Mouse (Mus musculus) embryonic facial prominence, embryonic 15.5 days (tissue): ENCODE results near the gene 1700016K19Rik. TPM values are rescaled to one million over a fixed set of nuclear protein-coding genes. Genes with fewer than 3 reads are reported as not detected.

Source experiments
- ATAC-seq: fragments of 200-750 bp; cut with Nextera tagmentation; 2 replicates; pipeline ENCODE4 v1.8.0; 2017; ENCODE audit warnings: low read depth, moderate TSS enrichment; ENCODE audit not compliant: insufficient number of reproducible peaks, low FRiP score, low TSS enrichment
- H3K27ac ChIP-seq: fragments of 300-500 bp; sonication (generic); replicated peaks from 2 replicates; pipeline ENCODE4 v1.5.1; 2015; ENCODE audit warnings: mild to moderate bottlenecking, inconsistent platforms
- H3K27me3 ChIP-seq: fragments of 300-500 bp; sonication (generic); 2 replicates; pipeline ENCODE4 v1.6.1; 2015; ENCODE audit warnings: inconsistent platforms
- H3K36me3 ChIP-seq: fragments of 300-500 bp; sonication (generic); 2 replicates; pipeline ENCODE4 v1.6.1; 2015; ENCODE audit warnings: mild to moderate bottlenecking, inconsistent platforms
- H3K4me1 ChIP-seq: fragments of 300-500 bp; sonication (generic); 2 replicates; pipeline ENCODE4 v1.6.1; 2015; ENCODE audit warnings: inconsistent platforms
- H3K4me2 ChIP-seq: fragments of 300-500 bp; sonication (generic); replicated peaks from 2 replicates; pipeline ENCODE4 v1.6.1; 2015; ENCODE audit warnings: mild to moderate bottlenecking, inconsistent platforms
- H3K4me3 ChIP-seq: fragments of 300-500 bp; sonication (generic); replicated peaks from 2 replicates; pipeline ENCODE4 v1.5.1; 2015; ENCODE audit warnings: mild to moderate bottlenecking, inconsistent platforms
- H3K9ac ChIP-seq: fragments of 300-500 bp; sonication (generic); 2 replicates; pipeline ENCODE4 v1.6.1; 2015; ENCODE audit warnings: inconsistent platforms
- H3K9me3 ChIP-seq: fragments of 300-500 bp; sonication (generic); replicated peaks from 2 replicates; pipeline ENCODE4 v1.6.1; 2016; ENCODE audit warnings: inconsistent platforms
- WGBS: fragments of 180-500 bp; shearing (Covaris S2); methylation state at CpG from one replicate; pipeline ENCODE4 v1.1.7; 2015; 5-methylcytosine and 5-hydroxymethylcytosine counted together
- polyA plus RNA-seq: library from polyadenylated mRNA; unstranded; fragments of >200 nt; fragmentation: Nextera tagmentation; extraction: Ambion mirVana; gene quantifications from 2 replicates; pipeline ENCODE4 v1.2.1, GENCODE M21; 2015

The 1700016K19Rik gene
- polyA plus RNA-seq, 1 experiment from 2014 or later = 19.2 TPM

DNA sequence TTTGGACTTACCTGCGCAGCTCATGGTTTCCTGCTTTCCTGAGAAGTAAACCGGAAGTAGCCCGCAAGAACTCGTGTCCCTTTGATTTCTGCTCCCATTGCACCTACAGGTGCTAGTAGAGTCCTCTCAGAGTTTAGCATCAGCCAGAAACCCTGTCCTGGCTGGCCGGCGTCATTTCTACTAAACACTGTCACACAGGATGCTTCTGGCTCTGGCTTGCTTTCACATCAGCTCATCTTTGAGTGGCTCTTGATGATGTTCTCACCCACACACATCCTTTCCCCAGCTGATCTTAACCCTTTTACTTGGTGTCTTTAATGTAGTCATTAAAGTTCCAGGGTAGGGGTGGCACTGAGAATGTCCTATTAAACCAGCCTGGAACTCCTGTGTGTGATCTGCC lies 15.5 kb downstream of the 1700016K19Rik start:
- Histone ChIP-seq H3K4me2 (no peak overlapping the region), H3K4me3 (no peak overlapping the region), H3K36me3 (no peaks in the 10 kb centered on the region), H3K9ac (no peak overlapping the region), H3K27me3 (no peaks in the 10 kb centered on the region), H3K9me3 (no peaks in the 10 kb centered on the region), H3K4me1 (peaks cover 5% of the 10 kb centered on the region; the same call in 1 of the 2 replicates), H3K27ac (no peak overlapping the region)
- 84% methylated on average over 6 of the region's 6 CpGs for WGBS
- no peak for ATAC-seq

DNA sequence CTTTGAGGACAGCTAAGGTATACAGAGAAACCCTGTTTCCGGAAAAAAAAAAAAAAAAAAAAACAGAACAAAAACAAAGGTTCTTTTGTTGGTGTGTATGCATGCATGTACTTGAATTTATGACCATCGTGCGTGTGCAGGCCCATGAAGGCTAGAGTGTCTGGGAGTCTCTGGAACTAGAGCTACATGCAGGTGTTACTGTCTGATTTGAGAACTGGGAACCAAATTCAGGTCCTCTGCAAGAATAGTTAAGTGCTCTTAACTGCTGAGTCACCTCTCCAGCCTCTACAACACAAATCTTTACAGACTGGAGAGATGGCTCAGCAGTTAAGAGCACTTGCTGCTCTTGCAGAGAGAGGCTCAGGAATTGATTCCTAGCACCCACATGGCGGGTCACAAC lies 16.1 kb downstream of the 1700016K19Rik start:
- ATAC-seq = no peak
- Histone ChIP-seq H3K9me3 (no peaks in the 10 kb centered on the region), H3K27me3 (no peaks in the 10 kb centered on the region), H3K4me3 (no peak overlapping the region), H3K27ac (no peak overlapping the region), H3K36me3 (no peaks in the 10 kb centered on the region), H3K4me1 (peaks cover 11% of the 10 kb centered on the region), H3K9ac (no peak overlapping the region), H3K4me2 (no peak overlapping the region)
- 73% methylated on average over 4 of the region's 4 CpGs for WGBS

GRCm38 (mm10) chr11:76019879-76020278 lies 20.2 kb downstream of the 1700016K19Rik start:
- Histone ChIP-seq H3K9me3 (no peaks in the 10 kb centered on the region), H3K4me2 (no peak overlapping the region), H3K9ac (no peak overlapping the region), H3K27ac (no peak overlapping the region), H3K36me3 (peaks cover 23% of the 10 kb centered on the region), H3K4me3 (no peak overlapping the region), H3K27me3 (no peaks in the 10 kb centered on the region), H3K4me1 (peaks cover 20% of the 10 kb centered on the region)
- no peak for ATAC-seq
- WGBS = 75% methylated on average over 4 of the region's 4 CpGs

DNA sequence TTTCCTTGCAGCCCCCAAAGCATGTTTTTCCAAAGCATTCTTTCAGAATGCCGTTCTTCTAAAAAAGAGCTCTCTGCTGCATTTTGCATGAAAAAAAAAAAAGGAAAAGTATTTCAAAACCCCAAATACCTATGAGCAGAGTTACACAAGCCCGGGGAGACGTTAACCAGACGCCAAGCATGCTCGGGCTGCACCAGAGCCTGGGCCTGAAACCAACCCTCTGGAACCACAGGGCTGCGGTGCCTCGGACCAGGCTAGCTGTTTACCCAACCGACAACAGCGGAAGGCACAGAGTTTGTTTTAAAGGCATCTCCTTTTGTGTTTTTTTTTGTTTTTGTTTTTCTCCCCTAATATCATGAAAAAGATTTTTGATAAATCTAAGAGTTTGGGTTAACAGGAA lies 21.2 kb downstream of the 1700016K19Rik start:
- WGBS = 40% methylated on average over 9 of the region's 9 CpGs
- Histone ChIP-seq H3K36me3 (peaks cover 23% of the 10 kb centered on the region), H3K27ac (peak overlapping the region; percentile 48), H3K27me3 (no peaks in the 10 kb centered on the region), H3K4me2 (no peak overlapping the region), H3K4me3 (no peak overlapping the region), H3K4me1 (peaks cover 31% of the 10 kb centered on the region), H3K9ac (no peak overlapping the region), H3K9me3 (no peaks in the 10 kb centered on the region)
- ATAC-seq = no peak

- Histone ChIP-seq H3K27me3 (no peaks in the 10 kb centered on the region), H3K4me1 (peaks cover 55% of the 10 kb centered on the region), H3K4me3 (peak overlapping the region; percentile 3; the same call in 1 of the 2 replicates), H3K36me3 (peaks cover 23% of the 10 kb centered on the region), H3K27ac (no peak overlapping the region), H3K9me3 (no peaks in the 10 kb centered on the region), H3K4me2 (peak overlapping the region; percentile 82), H3K9ac (no peak overlapping the region)
- ATAC-seq = no peak
- WGBS = 61% methylated on average over 7 of the region's 7 CpGs
Measured at GRCm38 (mm10) chr11:76025080-76025583, 25.4 kb downstream of the 1700016K19Rik start.

DNA sequence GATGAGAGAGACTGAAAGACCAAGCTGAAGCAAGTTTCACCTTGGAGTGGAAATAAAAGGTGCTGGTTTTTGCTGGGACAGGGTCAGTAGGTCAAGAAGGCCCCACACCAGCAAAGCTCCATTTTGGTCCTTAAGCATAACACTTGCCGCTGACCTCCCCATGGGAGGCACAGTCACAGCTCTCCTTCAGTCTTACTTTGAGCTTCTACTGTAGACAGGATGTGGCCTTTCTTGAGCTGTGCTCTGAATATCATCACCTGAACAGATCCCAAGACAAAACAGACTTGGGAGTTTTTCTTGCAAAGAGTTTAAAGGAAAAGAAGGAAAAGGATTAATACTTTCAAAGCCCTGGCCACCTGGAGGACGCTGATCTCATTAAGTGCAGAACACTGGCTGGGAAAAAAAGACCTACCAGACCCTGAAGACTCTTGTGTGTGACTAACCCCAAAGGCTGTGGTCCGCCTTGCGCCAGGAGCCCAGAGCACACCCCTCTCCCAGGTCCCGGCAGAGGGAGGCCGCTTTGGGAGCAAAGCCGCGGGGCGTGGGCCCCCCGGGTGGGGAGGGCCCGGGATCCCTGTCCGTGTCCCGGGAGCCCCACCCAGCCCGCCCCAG lies 26.9 kb downstream of the 1700016K19Rik start:
- peak overlapping the region; percentile 82 for H3K4me2 ChIP-seq
- 5% methylated on average over 14 of the region's 14 CpGs for WGBS
- ATAC-seq = peak; percentile 47
- H3K27me3 ChIP-seq = no peaks in the 10 kb centered on the region
- H3K36me3 ChIP-seq = peaks cover 23% of the 10 kb centered on the region
- no peaks in the 10 kb centered on the region for H3K9me3 ChIP-seq
- H3K9ac ChIP-seq = peak overlapping the region; percentile 75
- H3K4me3 ChIP-seq = peak overlapping the region; percentile 79
- peak overlapping the region; percentile 90 for H3K27ac ChIP-seq
- peaks cover 42% of the 10 kb centered on the region for H3K4me1 ChIP-seq

- peak within 1 kb of the TSS; percentile 82 for H3K4me2 ChIP-seq
- ATAC-seq = peak; percentile 90
- H3K27me3 ChIP-seq = no peaks in the 10 kb centered on the region
Measured at GRCm38 (mm10) chr11:76027139-76028071, 27.7 kb downstream of the 1700016K19Rik start, which contains the start of gene Rflnb. Gene Rflnb (minus strand): TSS chr11:76027782.

DNA sequence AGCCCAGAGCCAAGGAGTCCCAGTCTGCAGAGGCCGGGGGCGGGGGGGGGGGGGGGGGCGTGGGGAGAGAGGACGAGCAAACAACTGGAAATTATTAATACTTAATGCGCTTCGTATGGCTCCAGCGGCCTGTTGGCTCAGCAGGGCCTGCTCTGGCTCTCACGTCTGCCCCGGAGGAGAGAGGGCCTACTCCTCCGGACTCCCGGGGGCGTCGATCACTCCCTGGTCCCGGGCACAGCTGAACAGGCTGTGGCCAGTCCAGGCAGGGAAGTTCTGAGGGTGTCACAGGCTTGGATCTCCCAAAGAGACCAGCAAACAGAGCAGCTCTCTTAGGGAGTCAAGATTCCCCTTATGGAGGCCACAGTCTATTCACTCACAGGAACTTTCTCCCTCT lies 28.4 kb downstream of the 1700016K19Rik start:
- no peaks in the 10 kb centered on the region for H3K9me3 ChIP-seq
- WGBS = 2% methylated on average over 10 of the region's 14 CpGs
- peak overlapping the region; percentile 90 for H3K27ac ChIP-seq
- H3K4me2 ChIP-seq = peak overlapping the region; percentile 82
- no peaks in the 10 kb centered on the region for H3K27me3 ChIP-seq
- peak overlapping the region; percentile 75 for H3K9ac ChIP-seq
- peak overlapping the region; percentile 79 for H3K4me3 ChIP-seq
- peaks cover 13% of the 10 kb centered on the region for H3K36me3 ChIP-seq
- H3K4me1 ChIP-seq = peaks cover 37% of the 10 kb centered on the region
- no peak for ATAC-seq

More at GRCm38 (mm10) chr11:76027139-76028071, 27.7 kb downstream of the 1700016K19Rik start, which contains the start of gene Rflnb:
- Histone ChIP-seq H3K9me3 (no peaks in the 10 kb centered on the region), H3K4me1 (peaks cover 37% of the 10 kb centered on the region), H3K4me3 (peak within 1 kb of the TSS; percentile 79), H3K9ac (peak within 1 kb of the TSS; percentile 75), H3K27ac (peak within 1 kb of the TSS; percentile 90), H3K36me3 (peaks cover 17% of the 10 kb centered on the region)
- under 1% methylated on average over 110 of the region's 112 CpGs for WGBS

DNA sequence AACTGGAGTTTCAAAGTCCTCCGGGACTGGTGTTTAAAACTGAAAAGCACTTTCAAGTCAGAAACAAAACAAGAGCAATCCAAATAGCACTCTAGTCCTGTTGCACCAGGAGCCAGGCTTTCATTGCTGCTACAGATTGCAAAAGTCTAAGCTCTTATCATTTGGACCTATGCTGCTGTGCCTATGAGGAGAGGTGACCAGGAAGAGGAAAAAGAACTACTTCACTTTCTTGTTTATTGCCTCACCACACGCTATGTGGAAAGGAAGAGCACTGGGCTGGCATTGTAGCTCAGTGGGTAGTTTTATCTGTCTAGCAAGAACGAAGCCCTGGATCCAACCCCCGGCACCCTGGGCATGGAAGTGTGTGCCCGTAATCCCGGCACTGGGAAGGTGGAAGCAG lies 33.6 kb downstream of the 1700016K19Rik start:
- Histone ChIP-seq H3K4me2 (no peak overlapping the region), H3K36me3 (no peaks in the 10 kb centered on the region), H3K27me3 (no peaks in the 10 kb centered on the region), H3K9ac (no peak overlapping the region), H3K27ac (no peak overlapping the region), H3K4me1 (peaks cover 9% of the 10 kb centered on the region; the same call in 1 of the 2 replicates), H3K4me3 (no peak overlapping the region), H3K9me3 (no peaks in the 10 kb centered on the region)
- no peak for ATAC-seq
- 58% methylated on average over 6 of the region's 6 CpGs for WGBS

GRCm38 (mm10) chr11:76033836-76034235 lies 34.1 kb downstream of the 1700016K19Rik start:
- no peak overlapping the region for H3K4me3 ChIP-seq
- H3K27me3 ChIP-seq = no peaks in the 10 kb centered on the region
- H3K36me3 ChIP-seq = no peaks in the 10 kb centered on the region
- no peaks in the 10 kb centered on the region for H3K9me3 ChIP-seq
- 71% methylated on average over 4 of the region's 4 CpGs for WGBS
- H3K27ac ChIP-seq = no peak overlapping the region
- H3K4me2 ChIP-seq = no peak overlapping the region
- peaks cover 8% of the 10 kb centered on the region; the same call in 1 of the 2 replicates for H3K4me1 ChIP-seq
- no peak overlapping the region for H3K9ac ChIP-seq
- no peak for ATAC-seq

DNA sequence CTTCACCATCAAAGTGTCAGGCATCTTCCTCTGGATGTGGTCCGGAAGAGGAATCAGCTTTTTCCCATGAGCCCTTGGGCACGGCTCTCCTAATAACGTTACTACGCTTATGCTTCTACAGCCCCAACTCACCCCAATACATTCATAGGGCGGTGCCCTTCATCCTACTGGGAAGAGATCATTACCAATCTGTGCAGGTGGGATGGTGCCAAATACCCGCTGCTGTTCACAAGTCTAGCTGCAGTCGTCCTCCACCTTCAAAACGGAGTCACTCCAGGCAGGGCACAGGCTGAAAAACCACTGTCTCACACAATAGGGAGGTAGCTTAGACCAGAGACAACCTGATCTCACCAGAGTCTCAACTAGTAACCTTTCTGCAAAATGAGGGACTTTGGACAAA lies 35.5 kb downstream of the 1700016K19Rik start:
- Histone ChIP-seq H3K4me2 (no peak overlapping the region), H3K27ac (no peak overlapping the region), H3K4me1 (no peaks in the 10 kb centered on the region; the same call in 1 of the 2 replicates), H3K4me3 (no peak overlapping the region), H3K36me3 (no peaks in the 10 kb centered on the region), H3K9me3 (no peaks in the 10 kb centered on the region), H3K27me3 (no peaks in the 10 kb centered on the region), H3K9ac (no peak overlapping the region)
- ATAC-seq = no peak
- 70% methylated on average over 8 of the region's 8 CpGs for WGBS
